Mouse (Mus musculus) neural tube, embryonic 11.5 days (tissue): ENCODE results near the gene Lingo4. TPM values are rescaled to one million over a fixed set of nuclear protein-coding genes. Genes with fewer than 3 reads are reported as not detected.
A peak's percentile ranks its signal among the peaks of the same experiment; 100 is the strongest.

Source experiments
- ATAC-seq: fragments of 200-750 bp; cut with Nextera tagmentation; 2 replicates; pipeline ENCODE4 v1.8.0; 2017; ENCODE audit warnings: moderate number of reproducible peaks, mild to moderate bottlenecking, moderate TSS enrichment, moderate library complexity; ENCODE audit not compliant: insufficient read depth, low FRiP score, low TSS enrichment
- DNase-seq: peaks from one replicate; pipeline ENCODE4 v3.0.0-alpha.2; 2015; ENCODE audit warnings: low spot score
- H3K27ac ChIP-seq: fragments of 300-500 bp; sonication (generic); 2 replicates; pipeline ENCODE4 v1.5.1; 2014; ENCODE audit warnings: low read depth, mild to moderate bottlenecking, low read length
- H3K27me3 ChIP-seq: fragments of 300-500 bp; sonication (generic); 2 replicates; pipeline ENCODE4 v1.6.1; 2014; ENCODE audit warnings: mild to moderate bottlenecking, low read length, mixed read lengths; ENCODE audit not compliant: control insufficient read depth, insufficient read depth
- H3K36me3 ChIP-seq: fragments of 300-500 bp; sonication (generic); 2 replicates; pipeline ENCODE4 v1.6.1; 2014; ENCODE audit warnings: mild to moderate bottlenecking, low read length, moderate library complexity, mixed read lengths; ENCODE audit not compliant: control insufficient read depth, insufficient read depth
- H3K4me1 ChIP-seq: fragments of 300-500 bp; sonication (generic); 2 replicates; pipeline ENCODE4 v1.6.1; 2014; ENCODE audit warnings: low read length, mixed read lengths; ENCODE audit not compliant: control insufficient read depth, insufficient read depth
- H3K4me2 ChIP-seq: fragments of 300-500 bp; sonication (generic); 2 replicates; pipeline ENCODE4 v1.6.1; 2014; ENCODE audit warnings: low read depth, mild to moderate bottlenecking, moderate library complexity
- H3K4me3 ChIP-seq: fragments of 300-500 bp; sonication (generic); 2 replicates; pipeline ENCODE4 v1.5.1; 2014; ENCODE audit warnings: low read depth, low read length
- H3K9ac ChIP-seq: fragments of 300-500 bp; sonication (generic); 2 replicates; pipeline ENCODE4 v1.6.1; 2014; ENCODE audit warnings: mild to moderate bottlenecking, low read length
- H3K9me3 ChIP-seq: fragments of 300-500 bp; sonication (generic); 2 replicates; pipeline ENCODE4 v1.6.1; 2016; ENCODE audit warnings: low read length; ENCODE audit not compliant: control insufficient read depth
- WGBS: fragments of 180-500 bp; shearing (Covaris S2); extraction: QIAGEN DNeasy Blood & Tissue Kit; methylation state at CpG from one replicate; pipeline ENCODE4 v1.1.7; 2014; 5-methylcytosine and 5-hydroxymethylcytosine counted together
- polyA plus RNA-seq: library from polyadenylated mRNA; unstranded; fragments of >200 nt; fragmentation: Nextera tagmentation; extraction: Ambion mirVana; gene quantifications from 2 replicates; pipeline ENCODE4 v1.2.1, GENCODE M21; 2014

Lingo4 gene
- polyA plus RNA-seq, 1 experiment from 2014 or later: 0.33 TPM

DNA sequence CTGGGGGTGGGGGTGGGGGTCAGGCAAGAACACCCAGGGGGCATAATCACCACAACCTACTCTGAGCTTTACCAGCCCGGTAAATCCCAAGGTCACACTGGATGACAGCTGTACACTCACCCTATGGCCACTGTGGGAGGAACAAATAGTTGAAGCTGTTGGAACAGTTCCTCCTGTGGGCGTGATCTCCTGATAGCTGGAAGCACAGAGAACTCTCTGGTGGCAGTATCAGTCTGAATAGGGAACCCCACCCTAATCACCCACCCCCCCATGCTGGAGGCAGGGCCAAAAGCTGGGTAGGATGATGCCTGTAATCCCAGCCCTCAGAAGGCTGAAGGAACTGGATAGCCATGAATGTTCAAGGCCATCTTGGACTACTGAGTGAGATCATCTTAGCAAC is 28.6 kb upstream of the Lingo4 start:
- no peak overlapping the region for H3K9ac ChIP-seq
- H3K4me1 ChIP-seq: peaks cover 5% of the 10 kb centered on the region
- no peak overlapping the region for H3K4me3 ChIP-seq
- ATAC-seq: no peak
- no peaks in the 10 kb centered on the region for H3K36me3 ChIP-seq
- no peak overlapping the region for H3K4me2 ChIP-seq
- no peak for DNase-seq
- H3K9me3 ChIP-seq: no peaks in the 10 kb centered on the region
- H3K27ac ChIP-seq: no peak overlapping the region
- 73% methylated on average over 2 of the region's 2 CpGs for WGBS
- H3K27me3 ChIP-seq: 0 out of 2 replicates have a peak, but pooled peaks cover 5% of the 10 kb centered on the region

DNA sequence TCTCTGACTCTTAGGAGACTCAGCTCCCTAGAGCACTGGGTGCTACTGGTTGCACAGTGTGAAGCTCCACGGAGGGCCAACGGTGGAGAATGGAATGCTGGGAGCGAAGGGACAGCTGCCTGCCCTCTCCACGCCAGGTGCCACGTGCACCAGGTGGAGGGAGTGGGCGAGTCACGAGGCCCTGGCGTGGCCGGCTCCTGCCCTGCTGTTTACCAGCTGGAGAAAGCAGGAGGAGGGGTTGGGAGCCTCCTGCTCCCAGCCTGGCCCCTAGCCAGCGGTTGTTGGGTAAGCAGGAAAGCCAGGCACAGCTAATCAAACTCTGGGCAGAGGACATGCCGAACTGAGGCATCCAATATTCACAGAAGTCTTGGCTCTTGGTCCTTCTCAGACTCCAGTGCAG is 26.7 kb upstream of the Lingo4 start:
- Histone ChIP-seq H3K9ac (no peak overlapping the region), H3K4me1 (peaks cover 5% of the 10 kb centered on the region), H3K9me3 (no peaks in the 10 kb centered on the region), H3K36me3 (no peaks in the 10 kb centered on the region), H3K4me3 (no peak overlapping the region), H3K4me2 (no peak overlapping the region), H3K27me3 (no peaks in the 10 kb centered on the region), H3K27ac (no peak overlapping the region)
- ATAC-seq: no peak
- no peak for DNase-seq
- 5% methylated on average over 11 of the region's 11 CpGs for WGBS

DNA sequence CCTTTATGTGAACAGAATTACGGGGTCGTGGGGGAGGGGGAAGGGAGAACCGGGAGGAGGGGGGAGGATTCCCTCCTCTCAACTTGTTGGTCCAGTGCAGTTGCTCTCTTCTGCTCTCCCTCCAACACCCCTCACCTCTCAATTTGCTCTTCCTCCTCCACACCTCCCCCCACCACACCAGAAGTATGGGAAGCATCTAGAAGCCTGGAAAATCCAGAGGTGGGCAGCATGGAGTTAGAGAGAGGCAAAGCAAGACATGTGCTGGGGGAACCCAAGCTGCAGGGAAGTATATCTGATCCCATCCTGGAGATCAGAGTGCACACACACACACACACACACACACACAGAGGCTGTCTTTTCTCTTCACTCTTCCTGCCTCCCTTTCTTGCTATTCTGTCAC is 26.3 kb upstream of the Lingo4 start:
- Histone ChIP-seq H3K4me2 (no peak overlapping the region), H3K27ac (no peak overlapping the region), H3K36me3 (no peaks in the 10 kb centered on the region), H3K27me3 (no peaks in the 10 kb centered on the region), H3K4me1 (peaks cover 5% of the 10 kb centered on the region), H3K4me3 (no peak overlapping the region), H3K9me3 (no peaks in the 10 kb centered on the region), H3K9ac (no peak overlapping the region)
- DNase-seq (no peak), ATAC-seq (no peak)
- 5% methylated on average over 3 of the region's 3 CpGs for WGBS

DNA sequence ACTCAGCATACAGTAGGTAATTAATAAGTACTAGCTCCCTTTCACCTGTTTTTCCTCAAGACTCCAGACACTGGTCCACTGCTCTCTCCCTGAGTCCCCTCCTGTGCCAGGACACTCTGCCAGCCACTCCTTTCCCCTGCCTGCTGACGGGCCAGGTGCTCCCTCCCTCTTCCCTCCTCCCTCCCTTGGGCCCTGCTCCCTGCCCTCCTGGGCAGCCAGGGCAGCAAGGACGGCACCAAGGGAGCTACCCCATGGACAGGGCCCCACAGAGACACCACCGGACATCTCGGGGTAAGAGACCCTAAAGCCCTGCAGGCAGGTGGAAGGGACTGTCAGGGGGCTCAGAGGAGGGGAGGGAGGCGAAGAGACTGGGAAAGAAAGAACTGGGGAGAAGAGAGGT is 25.7 kb upstream of the Lingo4 start, which contains the start of gene Rorc:
Gene Rorc, plus strand, starts transcription at position 154 of the 400 bp plus-strand sequence.
- Histone ChIP-seq H3K9me3 (no peaks in the 10 kb centered on the region), H3K27ac (no peak within 1 kb of the TSS), H3K36me3 (no peaks in the 10 kb centered on the region), H3K4me3 (no peak within 1 kb of the TSS), H3K9ac (peak within 1 kb of the TSS; percentile 6; the same call in 1 of the 2 replicates), H3K4me2 (peak within 1 kb of the TSS; percentile 16; the same call in 1 of the 2 replicates), H3K27me3 (no peaks in the 10 kb centered on the region), H3K4me1 (peaks cover 5% of the 10 kb centered on the region)
- ATAC-seq (no peak), DNase-seq (no peak)
- WGBS: 14% methylated on average over 5 of the region's 5 CpGs

DNA sequence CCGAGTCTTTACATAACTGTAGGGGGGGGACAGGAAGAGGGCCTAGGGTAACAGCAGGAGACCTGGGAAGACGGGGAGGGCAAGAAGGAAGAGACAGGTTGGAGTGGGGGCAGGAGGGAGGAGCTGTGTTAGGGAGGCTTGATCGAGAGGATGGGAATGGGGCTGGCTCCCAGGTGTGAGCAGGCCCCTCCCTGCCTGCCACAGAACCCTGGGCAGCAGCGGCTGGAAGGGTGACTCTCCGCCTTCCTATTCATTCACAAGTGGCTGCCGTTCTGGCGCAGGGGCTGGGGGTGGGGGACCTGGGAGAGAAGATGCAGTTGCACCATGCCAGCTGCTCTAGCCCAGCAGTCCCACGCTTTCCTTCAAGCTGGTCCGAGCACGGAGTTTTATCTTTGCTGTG is 25.2 kb upstream of the Lingo4 start:
- H3K27me3 ChIP-seq: no peaks in the 10 kb centered on the region
- H3K9ac ChIP-seq: peak overlapping the region; percentile 6; the same call in 1 of the 2 replicates
- peak; percentile 13; the same call in 1 of the 2 replicates for ATAC-seq
- H3K9me3 ChIP-seq: no peaks in the 10 kb centered on the region
- H3K27ac ChIP-seq: no peak overlapping the region
- peaks cover 5% of the 10 kb centered on the region for H3K4me1 ChIP-seq
- no peak overlapping the region for H3K4me3 ChIP-seq
- H3K4me2 ChIP-seq: peak overlapping the region; percentile 16; the same call in 1 of the 2 replicates
- no peaks in the 10 kb centered on the region for H3K36me3 ChIP-seq
- DNase-seq: no peak
- 2% methylated on average over 10 of the region's 10 CpGs for WGBS

DNA sequence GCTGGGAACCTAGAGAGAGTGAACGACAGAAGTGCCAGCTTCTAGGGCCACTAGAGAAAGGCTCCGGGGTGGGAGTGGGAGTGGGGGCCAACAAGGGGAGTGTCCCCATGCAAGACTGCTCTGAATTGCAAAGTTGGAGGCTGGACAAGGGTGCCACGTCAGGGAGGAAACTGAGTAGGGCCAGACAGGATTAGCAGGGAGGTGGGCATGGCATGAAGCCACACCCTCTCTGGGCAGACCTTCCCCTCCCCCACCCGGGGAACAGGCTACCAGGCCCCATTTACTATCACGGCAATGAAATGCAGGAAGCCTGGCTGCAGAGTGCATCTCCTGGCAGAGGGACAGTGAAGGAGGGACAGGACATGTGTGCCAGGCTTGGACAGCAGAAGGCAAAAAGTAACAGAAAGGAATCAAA is 24.7 kb upstream of the Lingo4 start:
- no peaks in the 10 kb centered on the region for H3K9me3 ChIP-seq
- DNase-seq (no peak), ATAC-seq (peak; percentile 26; the same call in 1 of the 2 replicates)
- H3K27ac ChIP-seq: no peak overlapping the region
- no peaks in the 10 kb centered on the region for H3K27me3 ChIP-seq
- WGBS: 4% methylated on average over 5 of the region's 5 CpGs
- no peak overlapping the region for H3K4me3 ChIP-seq
- peaks cover 5% of the 10 kb centered on the region for H3K4me1 ChIP-seq
- H3K36me3 ChIP-seq: no peaks in the 10 kb centered on the region
- no peak overlapping the region; the same call in 1 of the 2 replicates for H3K9ac ChIP-seq
- 0 out of 2 replicates have a peak overlapping the region, but pooled peaks have one; percentile 16 for H3K4me2 ChIP-seq

DNA sequence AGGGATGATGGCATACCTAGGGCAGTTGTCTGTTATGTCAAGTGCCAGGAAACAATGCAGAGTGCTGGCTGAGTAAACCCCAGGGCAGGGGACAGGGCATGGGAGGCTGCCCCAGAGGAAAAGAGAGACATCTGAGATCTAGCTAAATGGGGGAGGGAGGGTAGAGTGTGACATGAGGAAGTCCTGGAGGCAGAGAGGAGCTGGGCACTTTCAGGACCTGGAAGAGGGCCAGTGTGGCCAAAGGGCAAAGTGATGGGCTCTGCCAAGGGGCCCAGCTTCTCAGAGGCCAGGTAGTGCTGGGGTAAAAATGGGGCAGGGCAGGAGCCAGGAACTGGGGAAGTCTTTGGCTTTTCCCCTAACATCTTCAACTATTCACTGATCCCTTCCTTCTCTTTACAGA is 23.7 kb upstream of the Lingo4 start:
- Histone ChIP-seq H3K9me3 (no peaks in the 10 kb centered on the region), H3K4me2 (no peak overlapping the region), H3K27me3 (no peaks in the 10 kb centered on the region), H3K9ac (no peak overlapping the region), H3K27ac (no peak overlapping the region), H3K4me1 (peaks cover 5% of the 10 kb centered on the region), H3K36me3 (no peaks in the 10 kb centered on the region), H3K4me3 (no peak overlapping the region)
- ATAC-seq (no peak), DNase-seq (no peak)

DNA sequence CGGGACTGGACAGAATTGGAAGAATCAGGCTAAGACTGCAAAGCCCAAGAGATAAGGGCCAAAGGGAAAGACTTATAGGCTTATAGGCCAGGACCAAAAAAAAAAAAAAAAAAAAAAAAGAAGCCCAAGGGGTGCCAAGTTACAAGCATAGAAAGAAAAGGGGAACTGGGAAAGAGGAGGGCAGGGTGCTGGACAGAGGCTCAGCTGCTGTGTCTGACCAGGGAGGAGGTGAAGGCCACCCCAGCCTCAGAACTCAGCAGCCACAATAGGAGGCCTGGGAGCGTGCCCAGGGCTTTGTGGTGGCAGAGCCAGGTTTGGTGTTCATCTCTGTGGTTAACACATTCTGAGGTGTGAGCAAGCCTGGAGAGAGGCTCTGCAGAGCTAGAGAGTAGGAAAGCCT is 23.2 kb upstream of the Lingo4 start:
- H3K9ac ChIP-seq: no peak overlapping the region
- ATAC-seq (no peak), DNase-seq (no peak)
- no peaks in the 10 kb centered on the region for H3K27me3 ChIP-seq
- no peak overlapping the region for H3K27ac ChIP-seq
- 79% methylated on average over 2 of the region's 2 CpGs for WGBS
- H3K9me3 ChIP-seq: no peaks in the 10 kb centered on the region
- peaks cover 5% of the 10 kb centered on the region for H3K4me1 ChIP-seq
- no peak overlapping the region for H3K4me2 ChIP-seq
- H3K36me3 ChIP-seq: no peaks in the 10 kb centered on the region
- no peak overlapping the region for H3K4me3 ChIP-seq

DNA sequence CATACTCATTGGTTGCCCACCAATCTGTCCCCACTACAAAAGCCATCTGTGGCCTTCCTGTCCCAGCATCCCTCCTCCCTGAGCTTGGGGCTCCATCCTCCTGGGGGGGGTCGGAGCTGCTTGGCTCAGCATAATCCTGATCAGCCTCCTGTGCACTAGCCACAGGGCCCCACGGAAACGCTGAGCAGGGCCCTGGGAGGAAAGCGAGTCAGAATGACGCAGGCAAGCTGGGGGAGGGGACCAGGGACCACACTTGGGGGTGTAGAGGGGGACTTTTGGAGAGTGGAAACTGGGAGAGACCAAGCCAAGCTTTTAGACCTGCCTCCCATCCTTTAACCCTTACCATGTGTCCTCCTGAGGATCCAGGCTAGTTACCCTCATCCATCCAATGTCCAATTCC is 22.5 kb upstream of the Lingo4 start:
- 63% methylated on average over 5 of the region's 5 CpGs for WGBS
- Histone ChIP-seq H3K4me3 (no peak overlapping the region), H3K4me2 (no peak overlapping the region), H3K9ac (no peak overlapping the region), H3K4me1 (peaks cover 5% of the 10 kb centered on the region), H3K27me3 (no peaks in the 10 kb centered on the region), H3K36me3 (no peaks in the 10 kb centered on the region), H3K9me3 (no peaks in the 10 kb centered on the region), H3K27ac (no peak overlapping the region)
- no peak for ATAC-seq
- DNase-seq: no peak
